Mouse (Mus musculus) midbrain, postnatal 0 days (tissue): ENCODE data around the gene Klhl41. TPM values are rescaled to one million over a fixed set of nuclear protein-coding genes. Genes with fewer than 3 reads are reported as not detected.
"Not testable (repeated sequence)": the region's sequence is repeated elsewhere in the genome, so short reads cannot be mapped to it uniquely, and the experiment has no call there.

Experiments
- ATAC-seq: fragments of 200-750 bp; cut with Nextera tagmentation; 2 replicates; pipeline ENCODE4 v1.8.0; 2017; ENCODE audit warnings: moderate number of reproducible peaks, mild to moderate bottlenecking, moderate TSS enrichment, moderate library complexity; ENCODE audit not compliant: low FRiP score
- DNase-seq: peaks from one replicate; pipeline ENCODE4 v3.0.0-alpha.2; 2015; ENCODE audit warnings: low spot score
- H3K27ac ChIP-seq: fragments of 300-500 bp; sonication (generic); 2 replicates; pipeline ENCODE4 v1.5.1; 2014; ENCODE audit warnings: low read depth, mild to moderate bottlenecking, low read length, mixed read lengths
- H3K27me3 ChIP-seq: fragments of 300-500 bp; sonication (generic); 2 replicates; pipeline ENCODE4 v1.6.1; 2014; ENCODE audit warnings: low read length, control low read depth, mixed read lengths; ENCODE audit not compliant: insufficient read depth
- H3K36me3 ChIP-seq: fragments of 300-500 bp; sonication (generic); 2 replicates; pipeline ENCODE4 v1.6.1; 2014; ENCODE audit warnings: low read length, control low read depth, mixed read lengths; ENCODE audit not compliant: insufficient read depth
- H3K4me1 ChIP-seq: fragments of 300-500 bp; sonication (generic); 2 replicates; pipeline ENCODE4 v1.6.1; 2014; ENCODE audit warnings: mild to moderate bottlenecking, control low read depth, antibody characterized with exemption, low read length, mixed read lengths; ENCODE audit not compliant: insufficient read depth
- H3K4me2 ChIP-seq: fragments of 300-500 bp; sonication (generic); 2 replicates; pipeline ENCODE4 v1.6.1; 2014; ENCODE audit warnings: low read depth, mild to moderate bottlenecking, low read length, mixed read lengths; ENCODE audit not compliant: poor library complexity, severe bottlenecking
- H3K4me3 ChIP-seq: fragments of 300-500 bp; sonication (generic); 2 replicates; pipeline ENCODE4 v1.5.1; 2014; ENCODE audit warnings: low read depth, mild to moderate bottlenecking, low read length, moderate library complexity
- H3K9ac ChIP-seq: fragments of 300-500 bp; sonication (generic); replicated peaks from 2 replicates; pipeline ENCODE4 v1.6.1; 2014; ENCODE audit warnings: mild to moderate bottlenecking, low read length, moderate library complexity, mixed read lengths; ENCODE audit not compliant: poor library complexity, severe bottlenecking
- H3K9me3 ChIP-seq: fragments of 300-500 bp; sonication (generic); 2 replicates; pipeline ENCODE4 v1.6.1; 2016; ENCODE audit warnings: low read length, control low read depth
- CTCF ChIP-seq: IDR thresholded peaks from 2 replicates; pipeline ENCODE4 v1.5.1; 2016; ENCODE audit warnings: antibody characterized with exemption, mild to moderate bottlenecking
- WGBS: fragments of 180-500 bp; shearing (Covaris S2); extraction: QIAGEN DNeasy Blood & Tissue Kit; methylation state at CpG from one replicate; pipeline ENCODE4 v1.1.7; 2014; 5-methylcytosine and 5-hydroxymethylcytosine counted together
- polyA plus RNA-seq: library from polyadenylated mRNA; unstranded; fragments of >200 nt; fragmentation: Nextera tagmentation; extraction: Ambion mirVana; gene quantifications from 2 replicates; pipeline ENCODE4 v1.2.1, GENCODE M21; 2015
- total RNA-seq: library from RNA; depleted of rRNA; stranded (reverse); fragments of >200 nt; gene quantifications from 2 replicates; pipeline ENCODE4 v1.2.3, GENCODE M21; 2014

Klhl41 gene
- total and polyA plus RNA-seq, 2 experiments from 2014 or later: not detected

- no peak overlapping the region for H3K9ac ChIP-seq
- 70% methylated on average over 6 of the region's 6 CpGs for WGBS
- no peaks in the 10 kb centered on the region for H3K4me1 ChIP-seq
- H3K4me2 ChIP-seq: no peak overlapping the region
- no peaks in the 10 kb centered on the region for H3K36me3 ChIP-seq
- H3K9me3 ChIP-seq: no peaks in the 10 kb centered on the region
- H3K4me3 ChIP-seq: no peak overlapping the region
- H3K27ac ChIP-seq: no peak overlapping the region
- DNase-seq: peak; percentile 8
- H3K27me3 ChIP-seq: no peaks in the 10 kb centered on the region
- no peak for ATAC-seq
- peak; percentile 59 for TF ChIP-seq CTCF
These were observed 34.1 kb upstream of the Klhl41 start for GRCm38 (mm10) chr2:69635807-69636206.

GRCm38 (mm10) chr2:69637989-69638388 is 31.9 kb upstream of the Klhl41 start:
- not testable (repeated sequence) for H3K4me3 ChIP-seq, H3K27me3 ChIP-seq, H3K4me2 ChIP-seq, H3K9ac ChIP-seq, H3K36me3 ChIP-seq, H3K9me3 ChIP-seq, ATAC-seq, H3K4me1 ChIP-seq, DNase-seq, H3K27ac ChIP-seq
- 64% methylated on average over 7 of the region's 7 CpGs for WGBS

- Histone ChIP-seq H3K4me1 (no peaks in the 10 kb centered on the region), H3K9ac (no peak overlapping the region), H3K4me3 (no peak overlapping the region), H3K27me3 (no peaks in the 10 kb centered on the region), H3K4me2 (no peak overlapping the region), H3K36me3 (no peaks in the 10 kb centered on the region), H3K9me3 (no peaks in the 10 kb centered on the region), H3K27ac (no peak overlapping the region)
- DNase-seq (peak; percentile 67), ATAC-seq (peak; percentile 71)
- TF ChIP-seq CTCF: no peak
- WGBS: 58% methylated on average over 10 of the region's 10 CpGs
These were observed 29.8 kb upstream of the Klhl41 start for GRCm38 (mm10) chr2:69640100-69640499.

- no peak overlapping the region for H3K4me3 ChIP-seq
- WGBS: 93% methylated on average over 11 of the region's 11 CpGs
- no peak overlapping the region for H3K27ac ChIP-seq
- no peak for TF ChIP-seq CTCF
- H3K36me3 ChIP-seq: no peaks in the 10 kb centered on the region
- no peaks in the 10 kb centered on the region for H3K4me1 ChIP-seq
- DNase-seq (no peak), ATAC-seq (no peak)
- no peak overlapping the region for H3K4me2 ChIP-seq
- no peaks in the 10 kb centered on the region for H3K9me3 ChIP-seq
- no peaks in the 10 kb centered on the region for H3K27me3 ChIP-seq
- H3K9ac ChIP-seq: no peak overlapping the region
These were observed 24.8 kb upstream of the Klhl41 start for GRCm38 (mm10) chr2:69644968-69645617.

- 3% methylated on average over 43 of the region's 43 CpGs for WGBS
- H3K27me3 ChIP-seq: no peaks in the 10 kb centered on the region
- H3K36me3 ChIP-seq: peaks cover 2% of the 10 kb centered on the region; the same call in 1 of the 2 replicates
- ATAC-seq (peak; percentile 94), DNase-seq (peak; percentile 95)
- H3K9ac ChIP-seq: peak within 1 kb of the TSS; percentile 75
- peak within 1 kb of the TSS; percentile 61 for H3K4me2 ChIP-seq
- TF ChIP-seq CTCF: no peak
- peak within 1 kb of the TSS; percentile 78 for H3K4me3 ChIP-seq
- H3K4me1 ChIP-seq: no peaks in the 10 kb centered on the region
- peak within 1 kb of the TSS; percentile 60 for H3K27ac ChIP-seq
- H3K9me3 ChIP-seq: no peaks in the 10 kb centered on the region
These were observed 23.0 kb upstream of the Klhl41 start, which contains the start of gene Bbs5 for GRCm38 (mm10) chr2:69646726-69647490. Gene Bbs5, plus strand, starts transcription at chr2:69647171.

- DNase-seq: no peak
- no peak for TF ChIP-seq CTCF
- Histone ChIP-seq H3K36me3 (peaks cover 12% of the 10 kb centered on the region), H3K27ac (no peak overlapping the region), H3K9ac (no peak overlapping the region), H3K4me3 (no peak overlapping the region), H3K4me1 (no peaks in the 10 kb centered on the region), H3K27me3 (no peaks in the 10 kb centered on the region), H3K9me3 (no peaks in the 10 kb centered on the region), H3K4me2 (no peak overlapping the region)
- WGBS: 41% methylated on average over 5 of the region's 5 CpGs
- no peak for ATAC-seq
These were observed 20.2 kb upstream of the Klhl41 start for GRCm38 (mm10) chr2:69649716-69650115.
